Mouse (Mus musculus): ENCODE measurements around the gene Chpf.

GRCm38 (mm10) chr1:75512550-75512949, 33.4 kb upstream of the Chpf start:
- TF ChIP-seq POLR2A (IDR thresholded peaks at IDR 0.05; ENCODE audit: low read depth, low read length), result no peak
- no peak for TF ChIP-seq CTCF (conservative IDR thresholded peaks at IDR 0.05; ENCODE audit: insufficient read depth, insufficient read length, low read depth, low read length)

Data from kidney, adult 2 months (tissue).